Mouse (Mus musculus): ENCODE results near the gene Stx7.

DNA sequence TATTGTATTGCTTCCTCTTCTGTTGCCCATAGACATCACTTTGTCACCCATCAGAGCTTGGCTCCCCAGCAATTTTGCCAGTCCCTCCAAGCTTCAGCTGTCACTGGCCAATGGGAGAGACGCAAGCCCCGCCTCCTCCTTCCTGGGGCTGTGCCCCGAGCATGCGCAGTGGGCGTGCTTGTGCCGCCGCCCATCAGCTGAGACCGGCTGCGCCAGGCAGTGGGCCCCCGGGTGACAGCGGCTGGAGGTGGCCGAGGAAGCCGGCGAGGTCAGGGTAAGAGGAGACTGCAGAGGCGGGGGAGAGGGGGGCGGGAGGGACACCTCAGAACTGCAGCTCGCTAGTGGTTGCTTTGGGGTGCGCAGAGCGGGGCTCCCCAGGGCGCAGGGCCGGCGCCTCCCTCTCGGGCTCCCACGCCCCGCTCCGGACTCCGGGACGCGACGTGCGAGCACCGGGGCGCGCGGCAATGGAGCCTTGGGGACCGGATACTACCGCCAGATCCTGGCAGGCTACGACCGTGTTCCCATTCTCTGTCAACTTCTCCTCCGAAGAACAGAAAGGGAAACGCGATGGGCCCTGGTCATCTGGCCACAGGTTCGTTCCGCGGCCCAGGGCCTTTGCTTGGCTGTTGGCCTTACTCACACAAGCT is at the start of gene Stx7:
- peak; percentile 76 for TF ChIP-seq POLR2A (IDR thresholded peaks at IDR 0.05; ENCODE audit: low read depth, low read length)
- no peak for TF ChIP-seq EP300 (IDR thresholded peaks at IDR 0.05; ENCODE audit: low read length)
- TF ChIP-seq NRF1 (IDR thresholded peaks at IDR 0.05; ENCODE audit: low read depth, low read length) = peak; percentile 97
- peak; percentile 44 for TF ChIP-seq BHLHE40 (IDR thresholded peaks at IDR 0.05; ENCODE audit: low read depth, low read length)

All from CH12.LX (cell line).